Mouse (Mus musculus): ENCODE measurements around the gene Clec12b.
A peak's percentile ranks its signal among the peaks of the same experiment; 100 is the strongest.
"Not testable (repeated sequence)": the region's sequence is repeated elsewhere in the genome, so short reads cannot be mapped to it uniquely, and the experiment has no call there.

The Clec12b gene

DNA sequence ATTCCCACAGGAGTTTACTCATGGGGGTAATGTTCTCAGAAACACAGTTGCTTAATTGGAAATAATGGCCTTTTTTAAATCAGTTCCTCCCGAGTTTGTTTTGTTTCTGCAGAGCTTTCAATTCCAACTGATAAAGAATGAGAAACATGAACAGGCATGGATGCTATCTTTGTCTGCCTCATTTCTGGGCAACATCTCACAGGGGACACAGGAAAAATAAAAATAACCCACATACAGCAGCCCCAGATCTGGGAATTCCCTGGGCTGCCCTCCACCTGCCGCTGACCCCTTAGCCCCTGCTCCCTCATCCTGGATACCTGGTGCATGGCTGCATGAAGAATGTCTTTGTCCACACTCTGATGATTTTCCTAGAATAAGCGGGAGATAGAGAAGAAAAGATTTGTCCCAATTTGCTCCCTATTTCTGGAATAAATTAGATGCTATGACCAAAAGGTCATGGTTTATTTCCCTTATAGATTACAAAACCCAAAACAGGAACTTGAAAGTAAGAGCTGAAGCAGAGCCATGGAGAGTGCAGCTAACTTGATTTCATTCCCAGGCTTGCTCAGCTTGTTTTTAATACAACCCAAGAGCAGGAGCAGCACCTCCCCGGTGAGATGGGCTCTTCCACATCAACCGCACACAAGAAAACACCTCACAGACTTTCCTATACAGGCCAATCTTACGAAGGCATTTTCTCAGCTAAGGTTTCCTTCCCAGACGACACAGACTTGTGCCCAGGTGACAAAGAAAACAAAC is 16.1 kb downstream of the Clec12b start:
- no peak for DNase-seq (ENCODE audit: low read depth, low spot score)

DNA sequence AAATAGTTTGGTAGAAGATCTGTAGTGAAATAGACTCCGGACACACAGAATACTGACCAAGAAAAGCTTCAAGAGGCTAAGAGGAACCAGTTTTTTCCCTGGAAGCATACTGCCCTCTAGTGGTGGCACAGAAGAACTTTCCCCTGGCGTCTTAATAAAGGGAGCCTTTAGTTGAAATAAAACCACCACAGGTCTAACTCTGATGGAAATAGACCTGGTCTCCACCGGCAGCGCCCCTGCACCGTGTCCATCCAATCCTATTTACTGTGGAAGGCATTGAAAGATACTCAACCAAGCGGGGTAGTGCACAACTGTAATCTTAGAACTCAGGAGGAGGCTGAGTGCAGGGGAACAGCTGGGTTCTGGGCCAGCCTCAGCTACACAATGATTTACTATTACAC is 19.7 kb downstream of the Clec12b start:
- DNase-seq (ENCODE audit: low read depth, low spot score) = peak; percentile 25

DNA sequence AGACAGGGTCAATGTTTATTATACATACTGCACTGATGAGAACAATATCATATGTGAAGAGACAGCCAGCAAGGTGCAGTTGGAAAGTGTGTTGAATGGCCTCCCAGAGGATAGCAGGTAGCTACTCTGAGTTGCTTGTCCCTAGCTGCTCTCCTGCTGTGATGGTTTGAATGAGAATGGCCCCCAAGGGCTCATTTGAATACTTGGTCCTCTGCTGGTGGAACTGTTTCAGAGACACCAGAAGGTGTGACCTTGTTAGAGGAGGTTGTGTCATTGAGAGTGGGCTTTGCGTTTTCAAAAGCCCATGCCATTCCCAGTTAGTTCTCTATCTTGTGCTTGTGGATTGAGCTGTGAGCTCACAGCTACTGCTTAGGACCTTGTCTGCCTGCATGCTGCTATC is 21.7 kb downstream of the Clec12b start:
- DNase-seq (ENCODE audit: low read depth, low spot score) = no peak

DNA sequence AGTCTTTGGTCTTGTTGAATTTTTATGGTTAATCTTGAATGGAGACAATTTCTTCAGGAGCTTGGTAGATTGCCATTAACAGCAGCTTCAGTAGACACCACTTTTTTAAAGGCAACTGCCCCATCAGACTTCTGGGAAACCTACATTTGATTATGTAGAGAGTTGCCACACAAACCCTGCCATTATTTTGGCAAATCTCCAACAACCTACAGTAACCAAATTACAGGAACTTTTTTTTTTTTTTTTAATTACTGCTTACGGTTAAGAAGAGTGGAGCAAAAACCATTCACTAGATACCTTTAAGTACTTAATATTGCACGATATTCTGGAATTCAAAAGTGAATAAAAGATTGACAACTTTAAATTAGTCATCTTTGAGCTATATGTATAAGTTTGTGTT is 26.2 kb downstream of the Clec12b start:
- DNase-seq (ENCODE audit: low read depth, low spot score) = no peak

- no peak for DNase-seq (ENCODE audit: low read depth, low spot score)
These were observed 29.2 kb downstream of the Clec12b start for GRCm38 (mm10) chr6:129356430-129356829.

DNA sequence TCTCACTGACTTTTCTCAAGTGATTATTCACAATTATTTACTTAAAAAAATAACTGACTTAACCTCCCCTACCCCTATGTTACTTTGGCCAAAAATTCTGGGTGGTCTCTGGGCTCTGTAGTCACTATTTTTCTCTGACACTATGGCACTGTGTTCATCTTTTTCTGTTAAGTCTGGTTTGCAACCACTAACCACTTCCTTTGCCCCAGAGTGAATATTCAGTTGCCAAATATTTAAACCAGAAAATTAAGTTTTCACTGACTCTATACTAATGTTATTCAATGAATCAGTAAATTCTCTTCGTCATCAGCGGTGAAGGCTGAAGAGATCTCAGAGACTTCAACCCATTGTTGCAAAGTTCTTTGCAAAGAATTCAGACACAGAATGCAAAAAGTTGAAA is 29.9 kb downstream of the Clec12b start:
- DNase-seq (ENCODE audit: low read depth, low spot score) = no peak

GRCm38 (mm10) chr6:129351091-129351490 is 34.6 kb downstream of the Clec12b start:
- no peak for DNase-seq (ENCODE audit: low read depth, low spot score)

- DNase-seq (ENCODE audit: low read depth, low spot score) = no peak
These were observed 35.9 kb downstream of the Clec12b start for GRCm38 (mm10) chr6:129349524-129350352.

DNA sequence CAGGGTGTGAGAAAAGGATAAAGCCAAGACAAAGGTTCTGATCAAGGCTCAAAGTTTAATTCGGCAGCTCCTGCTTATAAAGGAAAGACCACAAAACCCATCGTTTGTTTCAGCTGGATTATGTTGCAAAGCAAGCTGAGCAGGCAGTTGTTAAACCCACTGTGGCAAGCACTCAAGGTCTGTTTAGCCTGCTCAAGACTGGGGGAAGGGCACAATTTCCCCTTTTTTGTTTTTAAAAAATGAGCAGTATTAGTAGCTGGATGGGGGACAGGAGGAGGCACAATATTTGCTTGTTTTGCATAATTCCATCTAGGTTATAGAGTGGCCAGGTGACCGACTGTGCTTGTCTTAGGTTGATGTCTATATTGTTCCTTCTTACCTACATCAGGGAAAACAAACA is 41.3 kb downstream of the Clec12b start:
- no peak for DNase-seq (ENCODE audit: low read depth, low spot score)

- DNase-seq (ENCODE audit: low read depth, low spot score) = not testable (repeated sequence)
These were observed 43.3 kb downstream of the Clec12b start, which contains the start of gene Clec12a for GRCm38 (mm10) chr6:129342391-129342790. Gene Clec12a (plus strand): TSS chr6:129342691.

DNA sequence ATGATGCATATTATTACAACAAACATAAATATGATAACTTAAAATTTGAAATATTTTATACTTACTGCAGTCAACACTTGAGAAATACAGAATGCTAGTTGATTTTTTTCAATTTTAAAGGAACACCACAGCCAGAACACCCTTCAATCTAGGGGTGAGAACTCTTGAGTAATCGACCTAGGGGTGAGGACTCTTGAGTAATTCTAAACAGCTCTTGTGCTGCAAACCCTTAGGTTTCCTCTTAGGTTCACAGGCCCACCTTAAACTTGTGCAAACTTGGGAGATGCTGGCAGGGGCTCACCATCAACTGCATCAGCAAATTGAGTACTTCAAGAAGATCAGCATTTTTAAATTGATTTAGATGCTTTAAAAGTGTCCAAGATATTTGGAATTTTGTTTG is 47.9 kb downstream of the Clec12b start:
- DNase-seq (ENCODE audit: low read depth, low spot score) = no peak

GRCm38 (mm10) chr6:129333674-129334078 is 52.0 kb downstream of the Clec12b start:
- peak; percentile 0 for DNase-seq (ENCODE audit: low read depth, low spot score)

DNA sequence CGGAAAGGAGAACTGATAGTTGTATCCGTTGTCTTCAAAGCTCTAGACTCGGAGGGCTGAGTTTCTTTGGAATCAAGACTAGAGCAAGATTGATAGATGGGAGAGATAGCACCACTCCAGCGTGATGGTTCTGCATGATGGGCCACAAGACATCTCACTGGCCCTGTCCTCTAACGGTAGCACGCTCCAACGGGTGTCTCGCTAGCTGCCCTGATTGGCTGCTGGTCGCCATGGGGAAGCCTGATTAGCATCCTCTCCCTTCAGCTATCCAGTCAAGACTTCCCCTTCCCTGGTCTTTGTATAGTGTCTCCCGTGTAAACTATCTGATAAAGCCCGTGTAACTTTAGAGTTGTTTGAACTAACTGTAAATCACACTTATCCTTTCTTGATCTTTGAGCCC is 54.1 kb downstream of the Clec12b start, which contains the start of gene 4922502D21Rik:
TSS of gene 4922502D21Rik (minus strand) at position 187 of the 400 bp plus-strand sequence.
- DNase-seq (ENCODE audit: low read depth, low spot score) = no peak

- DNase-seq (ENCODE audit: low read depth, low spot score) = no peak
These were observed 59.0 kb downstream of the Clec12b start for GRCm38 (mm10) chr6:129326568-129327150.

DNA sequence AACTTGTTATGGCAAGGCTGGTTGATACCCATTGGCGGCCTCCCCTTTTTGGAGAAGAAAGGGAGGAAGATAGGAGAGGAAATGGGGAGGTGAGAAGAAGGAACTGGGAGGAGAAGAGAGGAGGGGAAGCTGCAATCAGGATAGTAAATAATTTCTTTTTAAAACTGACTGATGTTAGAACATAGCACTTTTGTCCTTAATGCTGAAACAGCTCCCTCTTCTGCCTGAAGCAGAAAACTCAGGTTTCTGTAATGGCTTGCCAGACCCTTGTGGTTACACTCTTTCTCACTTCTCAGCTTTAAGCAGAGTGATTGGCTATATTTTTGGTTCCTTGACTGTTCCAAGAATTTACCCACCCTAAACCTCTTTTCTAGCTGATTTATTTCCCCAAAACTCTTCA is 59.7 kb downstream of the Clec12b start:
- DNase-seq (ENCODE audit: low read depth, low spot score) = no peak
